Mouse (Mus musculus): ENCODE results near the gene Xylb.

GRCm38 (mm10) chr9:119394808-119395207 is 37.6 kb downstream of the Xylb start:
- TF ChIP-seq POLR2A (IDR thresholded peaks at IDR 0.05; ENCODE audit: insufficient read depth, low read length) (no peak), CTCF (IDR thresholded peaks at IDR 0.05; ENCODE audit: low read depth, low read length) (no peak)
